Mouse (Mus musculus): Measurements from ENCODE around the gene C4b. TPM values are rescaled to one million over a fixed set of nuclear protein-coding genes. Genes with fewer than 3 reads are reported as not detected.
"Not testable (repeated sequence)": the region's sequence is repeated elsewhere in the genome, so short reads cannot be mapped to it uniquely, and the experiment has no call there.

Gene C4b
- 0.05 TPM in 1 of 2 replicates, not detected in the other for polyA plus RNA-seq (2014; fragmentation: Nextera tagmentation; extraction: Ambion mirVana)

DNA sequence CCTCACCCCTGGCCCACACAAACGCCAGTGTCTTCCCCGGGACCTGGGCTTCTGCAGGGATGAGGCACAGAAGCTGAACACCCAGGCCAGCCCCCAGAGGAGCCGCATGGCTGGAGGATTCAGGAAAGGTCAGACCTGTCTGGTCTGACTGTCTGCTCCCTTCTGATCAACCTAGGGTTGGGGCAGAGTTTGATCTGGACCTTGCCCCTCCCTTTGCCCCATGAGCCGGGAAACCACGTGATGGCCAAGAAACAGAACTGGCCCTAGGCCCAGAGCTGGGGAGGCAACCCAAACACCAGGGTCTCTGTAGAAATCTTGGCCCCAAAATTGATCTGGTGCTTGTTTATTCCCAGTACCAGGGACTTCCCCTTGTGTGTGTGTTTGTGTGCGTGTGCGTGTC lies at the start of gene C4b:
C4b (minus strand) TSS at position 164 of the 400 bp plus-strand sequence.
- Histone ChIP-seq H3K9me3 (ENCODE audit: control insufficient read depth, low read length) (no peaks in the 10 kb centered on the region; the same call in 1 of the 2 replicates), H3K36me3 (ENCODE audit: control insufficient read depth, insufficient read depth, low read length) (no peaks in the 10 kb centered on the region), H3K4me1 (replicated peaks; ENCODE audit: control insufficient read depth, insufficient read depth, low read length) (no peaks in the 10 kb centered on the region), H3K27ac (ENCODE audit: low read depth, low read length) (no peak within 1 kb of the TSS), H3K4me2 (ENCODE audit: low read depth, low read length, severe bottlenecking) (no peak within 1 kb of the TSS), H3K4me3 (ENCODE audit: low read depth, low read length) (no peak within 1 kb of the TSS), H3K27me3 (ENCODE audit: control insufficient read depth, insufficient read depth, low read length) (no peaks in the 10 kb centered on the region), H3K9ac (ENCODE audit: low read length) (no peak within 1 kb of the TSS)
- peak; percentile 38 for DNase-seq (ENCODE audit: low spot score)
- no peak for ATAC-seq (replicated peaks; ENCODE audit: low FRiP score)
- WGBS = 95% methylated on average over 7 of the region's 7 CpGs

DNA sequence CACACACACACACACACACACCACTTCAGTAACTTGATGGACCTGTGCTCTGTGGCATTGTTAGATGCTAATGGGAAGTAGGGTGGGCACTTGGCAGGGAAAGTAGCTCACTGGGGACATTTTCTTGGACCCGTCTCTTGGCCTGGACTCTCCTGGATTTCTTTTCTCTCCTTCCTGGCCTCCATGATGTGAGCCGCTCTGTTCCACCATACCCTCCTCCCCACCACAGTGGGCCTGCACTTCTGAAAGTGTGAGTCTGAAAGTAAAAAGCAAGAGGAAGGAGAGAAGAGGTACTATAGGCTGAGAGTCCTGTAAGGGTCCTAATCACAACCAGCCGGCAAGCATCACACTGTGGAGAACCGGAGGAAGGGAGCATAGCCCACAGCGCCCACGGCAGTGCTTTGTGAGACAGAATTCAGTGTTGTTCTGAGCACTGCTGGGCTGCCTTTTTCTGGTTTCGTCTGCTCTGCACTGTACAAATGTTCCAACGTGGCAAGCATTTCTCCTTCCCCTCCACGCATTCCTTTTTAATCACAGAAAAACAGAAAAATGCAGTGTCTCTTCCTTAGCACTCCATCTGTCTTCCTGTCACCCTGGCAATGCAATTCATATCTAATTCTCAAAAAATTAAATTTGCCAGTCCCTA lies 34.1 kb upstream of the C4b start:
- Histone ChIP-seq H3K4me1 (replicated peaks; ENCODE audit: control insufficient read depth, insufficient read depth, low read length) (no peaks in the 10 kb centered on the region), H3K27me3 (ENCODE audit: control insufficient read depth, insufficient read depth, low read length) (no peaks in the 10 kb centered on the region), H3K36me3 (ENCODE audit: control insufficient read depth, insufficient read depth, low read length) (no peaks in the 10 kb centered on the region), H3K4me3 (ENCODE audit: low read depth, low read length) (no peak overlapping the region), H3K9me3 (ENCODE audit: control insufficient read depth, low read length) (no peaks in the 10 kb centered on the region; the same call in 1 of the 2 replicates), H3K27ac (ENCODE audit: low read depth, low read length) (no peak overlapping the region), H3K4me2 (ENCODE audit: low read depth, low read length, severe bottlenecking) (no peak overlapping the region), H3K9ac (ENCODE audit: low read length) (no peak overlapping the region)
- no peak for ATAC-seq (replicated peaks; ENCODE audit: low FRiP score)
- 86% methylated on average over 9 of the region's 9 CpGs for WGBS
- no peak for DNase-seq (ENCODE audit: low spot score)

GRCm38 (mm10) chr17:34761471-34761870 lies 17.8 kb upstream of the C4b start:
- 77% methylated on average over 3 of the region's 3 CpGs for WGBS

GRCm38 (mm10) chr17:34746531-34746930 lies 2.8 kb upstream of the C4b start:
- 82% methylated on average over 5 of the region's 5 CpGs for WGBS
- no peak for DNase-seq (ENCODE audit: low spot score)
- Histone ChIP-seq H3K9me3 (ENCODE audit: control insufficient read depth, low read length) (peaks cover 3% of the 10 kb centered on the region; the same call in 1 of the 2 replicates), H3K9ac (ENCODE audit: low read length) (no peak overlapping the region), H3K27me3 (ENCODE audit: control insufficient read depth, insufficient read depth, low read length) (no peaks in the 10 kb centered on the region), H3K4me3 (ENCODE audit: low read depth, low read length) (no peak overlapping the region), H3K36me3 (ENCODE audit: control insufficient read depth, insufficient read depth, low read length) (no peaks in the 10 kb centered on the region), H3K4me2 (ENCODE audit: low read depth, low read length, severe bottlenecking) (no peak overlapping the region), H3K27ac (ENCODE audit: low read depth, low read length) (no peak overlapping the region), H3K4me1 (replicated peaks; ENCODE audit: control insufficient read depth, insufficient read depth, low read length) (no peaks in the 10 kb centered on the region)
- no peak for ATAC-seq (replicated peaks; ENCODE audit: low FRiP score)

More at GRCm38 (mm10) chr17:34761471-34761870, 17.8 kb upstream of the C4b start:
- H3K9ac ChIP-seq (ENCODE audit: low read length) = no peak overlapping the region
- no peaks in the 10 kb centered on the region for H3K9me3 ChIP-seq (ENCODE audit: control insufficient read depth, low read length)
- no peak overlapping the region for H3K4me3 ChIP-seq (ENCODE audit: low read depth, low read length)
- H3K4me2 ChIP-seq (ENCODE audit: low read depth, low read length, severe bottlenecking) = no peak overlapping the region
- H3K4me1 ChIP-seq (replicated peaks; ENCODE audit: control insufficient read depth, insufficient read depth, low read length) = no peaks in the 10 kb centered on the region
- no peaks in the 10 kb centered on the region for H3K36me3 ChIP-seq (ENCODE audit: control insufficient read depth, insufficient read depth, low read length)
- ATAC-seq (replicated peaks; ENCODE audit: low FRiP score) (no peak), DNase-seq (ENCODE audit: low spot score) (no peak)
- H3K27me3 ChIP-seq (ENCODE audit: control insufficient read depth, insufficient read depth, low read length) = no peaks in the 10 kb centered on the region
- no peak overlapping the region for H3K27ac ChIP-seq (ENCODE audit: low read depth, low read length)

GRCm38 (mm10) chr17:34745166-34745565 lies 1.5 kb upstream of the C4b start:
- not testable (repeated sequence) for H3K36me3 ChIP-seq (ENCODE audit: control insufficient read depth, insufficient read depth, low read length); H3K4me1 ChIP-seq (replicated peaks; ENCODE audit: control insufficient read depth, insufficient read depth, low read length); H3K27ac ChIP-seq (ENCODE audit: low read depth, low read length); ATAC-seq (replicated peaks; ENCODE audit: low FRiP score); DNase-seq (ENCODE audit: low spot score); H3K9me3 ChIP-seq (ENCODE audit: control insufficient read depth, low read length); H3K4me2 ChIP-seq (ENCODE audit: low read depth, low read length, severe bottlenecking); H3K27me3 ChIP-seq (ENCODE audit: control insufficient read depth, insufficient read depth, low read length); H3K4me3 ChIP-seq (ENCODE audit: low read depth, low read length); H3K9ac ChIP-seq (ENCODE audit: low read length)
- 85% methylated on average over 4 of the region's 4 CpGs for WGBS

- H3K36me3 ChIP-seq (ENCODE audit: control insufficient read depth, insufficient read depth, low read length) = not testable (repeated sequence)
Measured at GRCm38 (mm10) chr17:34744611-34745010, 929 bp upstream of the C4b start.

DNA sequence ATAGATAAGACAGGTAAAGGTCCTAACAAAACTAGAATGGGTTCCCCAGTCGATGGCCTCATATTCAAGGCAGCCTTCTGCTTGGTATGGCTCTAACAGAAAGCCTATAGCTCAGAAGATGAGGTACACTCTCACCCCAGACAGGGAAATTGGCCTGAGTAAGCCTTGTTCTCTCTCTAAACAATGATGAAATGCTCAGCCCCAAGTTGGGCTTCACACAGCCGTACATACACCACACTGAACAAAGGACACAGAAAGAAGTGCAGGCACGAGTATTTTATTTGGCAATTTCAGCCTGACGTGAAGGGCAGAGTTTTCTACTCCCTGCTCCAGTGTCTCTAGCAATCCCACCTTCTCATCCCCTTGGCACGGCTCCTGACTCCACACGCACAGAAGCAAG lies 524 bp upstream of the C4b start:
- DNase-seq (ENCODE audit: low spot score) = peak; percentile 26
- no peak overlapping the region for H3K4me3 ChIP-seq (ENCODE audit: low read depth, low read length)
- no peak overlapping the region for H3K9ac ChIP-seq (ENCODE audit: low read length)
- WGBS = 83% methylated on average over 6 of the region's 6 CpGs
- peaks cover 2% of the 10 kb centered on the region; the same call in 1 of the 2 replicates for H3K9me3 ChIP-seq (ENCODE audit: control insufficient read depth, low read length)
- no peaks in the 10 kb centered on the region for H3K36me3 ChIP-seq (ENCODE audit: control insufficient read depth, insufficient read depth, low read length)
- no peak for ATAC-seq (replicated peaks; ENCODE audit: low FRiP score)
- H3K4me1 ChIP-seq (replicated peaks; ENCODE audit: control insufficient read depth, insufficient read depth, low read length) = no peaks in the 10 kb centered on the region
- no peak overlapping the region for H3K27ac ChIP-seq (ENCODE audit: low read depth, low read length)
- H3K27me3 ChIP-seq (ENCODE audit: control insufficient read depth, insufficient read depth, low read length) = no peaks in the 10 kb centered on the region
- no peak overlapping the region for H3K4me2 ChIP-seq (ENCODE audit: low read depth, low read length, severe bottlenecking)

More at GRCm38 (mm10) chr17:34744611-34745010, 929 bp upstream of the C4b start:
- not testable (repeated sequence) for DNase-seq (ENCODE audit: low spot score); H3K27ac ChIP-seq (ENCODE audit: low read depth, low read length); ATAC-seq (replicated peaks; ENCODE audit: low FRiP score); H3K4me1 ChIP-seq (replicated peaks; ENCODE audit: control insufficient read depth, insufficient read depth, low read length); H3K4me2 ChIP-seq (ENCODE audit: low read depth, low read length, severe bottlenecking); H3K27me3 ChIP-seq (ENCODE audit: control insufficient read depth, insufficient read depth, low read length); H3K9ac ChIP-seq (ENCODE audit: low read length); H3K9me3 ChIP-seq (ENCODE audit: control insufficient read depth, low read length); H3K4me3 ChIP-seq (ENCODE audit: low read depth, low read length)
- WGBS = 90% methylated on average over 6 of the region's 6 CpGs

DNA sequence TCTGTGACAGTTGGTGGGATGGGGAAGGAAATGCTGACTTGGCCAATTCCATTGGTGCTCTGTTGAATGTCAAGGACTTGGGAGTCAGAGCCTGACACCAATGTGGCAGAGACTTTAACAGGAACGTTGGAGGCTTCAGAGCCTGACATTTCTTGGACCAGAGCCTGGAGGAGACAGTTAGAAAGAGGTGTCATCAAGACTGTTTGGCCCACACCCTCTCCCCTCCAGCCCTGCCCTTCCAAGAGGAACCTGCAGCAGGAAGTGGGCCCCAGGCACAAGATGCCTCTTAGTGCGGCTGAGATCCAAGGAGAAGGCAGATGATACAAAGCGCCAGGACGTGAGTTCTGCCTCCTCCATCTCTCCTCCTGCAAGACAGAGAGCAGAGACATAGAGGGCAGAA lies 3.4 kb downstream of the C4b start:
- WGBS = 85% methylated on average over 4 of the region's 4 CpGs
- Histone ChIP-seq H3K4me1 (replicated peaks; ENCODE audit: control insufficient read depth, insufficient read depth, low read length) (no peaks in the 10 kb centered on the region), H3K4me2 (ENCODE audit: low read depth, low read length, severe bottlenecking) (no peak overlapping the region), H3K27ac (ENCODE audit: low read depth, low read length) (no peak overlapping the region), H3K4me3 (ENCODE audit: low read depth, low read length) (no peak overlapping the region), H3K9me3 (ENCODE audit: control insufficient read depth, low read length) (no peaks in the 10 kb centered on the region), H3K9ac (ENCODE audit: low read length) (no peak overlapping the region), H3K36me3 (ENCODE audit: control insufficient read depth, insufficient read depth, low read length) (no peaks in the 10 kb centered on the region), H3K27me3 (ENCODE audit: control insufficient read depth, insufficient read depth, low read length) (no peaks in the 10 kb centered on the region)
- ATAC-seq (replicated peaks; ENCODE audit: low FRiP score) (no peak), DNase-seq (ENCODE audit: low spot score) (peak; percentile 26)

DNA sequence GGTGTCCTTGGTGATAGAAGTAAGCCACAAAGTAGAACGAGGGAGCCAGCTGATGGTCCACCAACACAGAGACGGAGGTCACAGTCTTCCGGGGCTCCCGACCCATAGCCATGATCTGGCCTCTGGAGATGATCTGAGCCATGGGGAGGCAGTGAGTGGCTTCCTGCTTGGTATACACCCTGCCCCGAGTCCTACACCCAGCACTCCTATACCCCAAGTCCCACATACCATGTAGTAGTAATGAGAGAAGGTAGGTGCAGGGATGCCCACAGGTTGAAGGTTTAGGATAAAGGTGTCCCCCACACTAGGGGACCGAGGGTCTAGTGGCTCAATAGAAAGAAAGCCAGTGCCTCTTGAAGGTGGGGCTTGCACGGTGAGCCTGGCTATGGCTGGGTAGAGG lies 4.0 kb downstream of the C4b start:
- H3K9ac ChIP-seq (ENCODE audit: low read length); H3K27ac ChIP-seq (ENCODE audit: low read depth, low read length); H3K36me3 ChIP-seq (ENCODE audit: control insufficient read depth, insufficient read depth, low read length); H3K9me3 ChIP-seq (ENCODE audit: control insufficient read depth, low read length); H3K27me3 ChIP-seq (ENCODE audit: control insufficient read depth, insufficient read depth, low read length); H3K4me1 ChIP-seq (replicated peaks; ENCODE audit: control insufficient read depth, insufficient read depth, low read length); H3K4me2 ChIP-seq (ENCODE audit: low read depth, low read length, severe bottlenecking); ATAC-seq (replicated peaks; ENCODE audit: low FRiP score); H3K4me3 ChIP-seq (ENCODE audit: low read depth, low read length): not testable (repeated sequence)
- peak; percentile 33 for DNase-seq (ENCODE audit: low spot score)
- WGBS = 86% methylated on average over 7 of the region's 7 CpGs

Measured in forebrain, embryonic 11.5 days (tissue).